Comparison of ENCODE assay signal across 34 mouse cellular contexts in the genomic region with DNA sequence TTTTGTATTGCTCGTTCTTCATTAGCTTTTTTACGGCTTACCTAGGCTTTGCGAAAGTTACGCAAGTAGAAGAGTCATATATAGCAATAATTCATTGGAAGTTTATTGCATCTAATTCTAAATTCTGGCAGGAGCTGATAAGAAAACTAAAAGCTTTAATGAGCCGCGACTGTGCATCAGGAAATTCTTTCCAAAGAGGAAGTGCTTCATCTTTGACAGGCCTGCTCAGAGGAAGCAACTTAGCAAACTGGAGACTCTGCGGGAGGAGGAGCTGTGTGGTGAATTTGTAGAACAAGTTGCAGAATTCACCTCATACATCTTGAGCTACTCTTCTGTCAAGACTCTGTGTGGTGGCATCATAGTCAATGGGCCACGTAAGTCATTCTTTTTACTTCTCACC. TPM values are rescaled to one million over a fixed set of nuclear protein-coding genes. Genes with fewer than 3 reads are reported as not detected.
A peak's percentile ranks its signal among the peaks of the same experiment; 100 is the strongest.
DNase-seq lines count a peak whose midpoint lies in the region; ATAC-seq and TF ChIP-seq lines count a peak whose summit lies in the region.
"Had no signal": no experiment of that assay in that cellular context is flagged by ENCODE, and none has a peak within 500 bp of the region (broad histone marks: within the 10 kb centered on the region; RNA-seq: fewer than 3 reads in every experiment).

No protein-coding gene starts in this region.

- H3K9ac ChIP-seq in intestine, postnatal 0 days (ENCODE audit: low read depth, low read length), result no peak overlapping the region
- H3K9ac ChIP-seq: embryonic facial prominence, embryonic 13.5 days; forebrain, embryonic 15.5 days; heart, embryonic 13.5 days; hindbrain, embryonic 12.5 days; liver, embryonic 14.5 days; lung, embryonic 15.5 days; midbrain, embryonic 15.5 days; stomach, embryonic 15.5 days had no signal

- TF ChIP-seq CTCF in G1E (IDR thresholded peaks at IDR 0.05; ENCODE audit: low read depth, low read length), result no peak
- no peak for TF ChIP-seq CTCF in intestine, postnatal 0 days (IDR thresholded peaks at IDR 0.05; ENCODE audit: low read depth)

- H3K27me3 ChIP-seq in G1E (ENCODE audit: insufficient read depth, low read length), result no peaks in the 10 kb centered on the region; the same call in 1 of the 2 replicates
- no peaks in the 10 kb centered on the region for H3K27me3 ChIP-seq in intestine, postnatal 0 days (replicated peaks; ENCODE audit: control insufficient read depth, insufficient read depth, low read length)
- H3K27me3 ChIP-seq: CH12.LX; embryonic facial prominence, embryonic 13.5 days; forebrain, embryonic 15.5 days; heart, embryonic 13.5 days; hindbrain, embryonic 12.5 days; lung, embryonic 15.5 days; midbrain, embryonic 15.5 days; stomach, embryonic 15.5 days had no signal

- no peak overlapping the region for H3K4me3 ChIP-seq in G1E (ENCODE audit: low read depth, low read length)
- H3K4me3 ChIP-seq in intestine, postnatal 0 days (ENCODE audit: low read depth, low read length), result no peak overlapping the region
- H3K4me3 ChIP-seq: embryonic facial prominence, embryonic 13.5 days; forebrain, embryonic 10.5 days; forebrain, embryonic 15.5 days; gastrocnemius, adult 2 months; heart, embryonic 13.5 days; hindbrain, embryonic 12.5 days; lung, embryonic 15.5 days; midbrain, embryonic 15.5 days; stomach, embryonic 15.5 days had no signal

- no peak overlapping the region for H3K4me2 ChIP-seq in intestine, postnatal 0 days (replicated peaks; ENCODE audit: low read depth)
- H3K4me2 ChIP-seq: embryonic facial prominence, embryonic 13.5 days; forebrain, embryonic 15.5 days; heart, embryonic 13.5 days; hindbrain, embryonic 12.5 days; lung, embryonic 15.5 days; midbrain, embryonic 15.5 days; stomach, embryonic 15.5 days had no signal

- no peaks in the 10 kb centered on the region for H3K9me3 ChIP-seq in G1E (replicated peaks)
- no peaks in the 10 kb centered on the region for H3K9me3 ChIP-seq in intestine, postnatal 0 days (ENCODE audit: control insufficient read depth)
- H3K9me3 ChIP-seq: embryonic facial prominence, embryonic 13.5 days; forebrain, embryonic 10.5 days; forebrain, embryonic 15.5 days; heart, embryonic 13.5 days; hindbrain, embryonic 12.5 days; lung, embryonic 15.5 days; midbrain, embryonic 15.5 days; stomach, embryonic 15.5 days had no signal

- intact Hi-C loops in heart, postnatal 10 days (cut with DNase I), result no loop called here

- no peaks in the 10 kb centered on the region for H3K36me3 ChIP-seq in G1E (replicated peaks)
- no peaks in the 10 kb centered on the region; the same call in 1 of the 2 replicates for H3K36me3 ChIP-seq in intestine, postnatal 0 days (ENCODE audit: control insufficient read depth, insufficient read depth)
- H3K36me3 ChIP-seq: embryonic facial prominence, embryonic 13.5 days; forebrain, embryonic 10.5 days; forebrain, embryonic 15.5 days; heart, embryonic 13.5 days; hindbrain, embryonic 12.5 days; lung, embryonic 15.5 days; midbrain, embryonic 15.5 days; stomach, embryonic 15.5 days had no signal

- peak; percentile 40 for ATAC-seq in G1E (ENCODE audit: extremely low read depth, insufficient number of reproducible peaks, low FRiP score, poor library complexity, severe bottlenecking)
- peak; percentile 93 for ATAC-seq in common myeloid progenitor, adult 5-6 weeks (replicated peaks; ENCODE audit: low read depth, poor library complexity, severe bottlenecking)
- peak; percentile 69 for ATAC-seq in intestine, postnatal 0 days
- no peak for ATAC-seq in monocyte, adult 5-6 weeks (replicated peaks; ENCODE audit: insufficient number of reproducible peaks, low FRiP score, low TSS enrichment, poor library complexity, severe bottlenecking)
- ATAC-seq: forebrain, embryonic 15.5 days; hindbrain, postnatal 0 days; midbrain, embryonic 15.5 days had no signal

- H3K27ac ChIP-seq in intestine, postnatal 0 days (ENCODE audit: low read depth, low read length), result no peak overlapping the region
- H3K27ac ChIP-seq: embryonic facial prominence, embryonic 13.5 days; forebrain, embryonic 10.5 days; forebrain, embryonic 15.5 days; gastrocnemius, adult 2 months; heart, embryonic 13.5 days; hindbrain, embryonic 12.5 days; hindbrain, postnatal 0 days; liver, embryonic 14.5 days; lung, embryonic 15.5 days; midbrain, embryonic 15.5 days; stomach, embryonic 15.5 days had no signal

- H3K4me1 ChIP-seq in G1E (ENCODE audit: insufficient read depth, low read depth, low read length), result no peaks in the 10 kb centered on the region
- H3K4me1 ChIP-seq in intestine, postnatal 0 days (replicated peaks; ENCODE audit: control insufficient read depth, insufficient read depth, low read length), result no peaks in the 10 kb centered on the region
- H3K4me1 ChIP-seq: embryonic facial prominence, embryonic 13.5 days; forebrain, embryonic 10.5 days; forebrain, embryonic 15.5 days; hindbrain, embryonic 12.5 days; lung, embryonic 15.5 days; midbrain, embryonic 15.5 days; stomach, embryonic 15.5 days had no signal

- 31% methylated on average over 8 of the region's 8 CpGs for WGBS in intestine, postnatal 0 days

- peak; percentile 27 for DNase-seq in kidney, postnatal 10 days
- no peak for DNase-seq in kidney, adult 11 months
- DNase-seq in G1E (ENCODE audit: low spot score), result no peak
- DNase-seq in heart, postnatal 10 days, result no peak
- DNase-seq: adrenal gland, postnatal 14 days; B cell, adult 2 months; cerebellum, adult 11 months; cerebellum, adult 9-10 months; cerebellum, postnatal 36 days; embryo, embryonic 11 days; gastrocnemius, adult 2 months; layer of hippocampus, adult 9-11 months; liver; lung, postnatal 4 days; right cerebral cortex, postnatal 25 days; thymus, postnatal 25 days had no signal

RNA-seq across cellular contexts. Expression of gene Gbp2, which starts 10.0 kb away (rescaled TPM):
- total RNA-seq in G1E (2014; fragmentation: Nextera tagmentation), result 0.29 and 0.30 TPM in 2 replicates
- 0.46 and 0.87 TPM in 2 replicates for total RNA-seq in G1E (2017)
- not detected in 2 replicates for polyA plus RNA-seq in G1E (2012)
- total RNA-seq in common myeloid progenitor, adult 5-6 weeks (2017), result 16.2 and 19.8 TPM in 2 replicates
- polyA plus RNA-seq in intestine, postnatal 0 days (2015; fragmentation: Nextera tagmentation; extraction: Ambion mirVana), result 4.4 and 5.0 TPM in 2 replicates
- total RNA-seq in heart, postnatal 10 days (2021), result 1 to 10 TPM; 7.3 to 9.5 TPM
- total RNA-seq in monocyte, adult 5-6 weeks (2017), result 46.6 to 64.4 TPM (median 57.1 TPM) in 3 replicates
- polyA plus RNA-seq: forebrain, embryonic 10.5 days had no signal

RNA-seq across cellular contexts. Expression of gene Gbp2b, which starts 35.7 kb away (rescaled TPM):
- total RNA-seq in G1E (2014; fragmentation: Nextera tagmentation) (0.44 TPM in 1 of 2 replicates, not detected in the other), G1E (2017) (0.41 and 0.44 TPM in 2 replicates)
- not detected in 2 replicates for polyA plus RNA-seq in G1E (2012)
- not detected in 2 replicates for total RNA-seq in common myeloid progenitor, adult 5-6 weeks (2017)
- polyA plus RNA-seq in intestine, postnatal 0 days (2015; fragmentation: Nextera tagmentation; extraction: Ambion mirVana), result 0.93 and 1.0 TPM in 2 replicates
- under 1 TPM; 0.12 TPM for total RNA-seq in heart, postnatal 10 days (2021)
- 0.29 to 0.64 TPM in 2 of 3 replicates, not detected in the other for total RNA-seq in monocyte, adult 5-6 weeks (2017)
- total RNA-seq: left cerebral cortex, postnatal 14 days; neutrophil, adult 5-6 weeks had no signal
- polyA plus RNA-seq: embryonic facial prominence, embryonic 13.5 days; forebrain, embryonic 10.5 days; forebrain, embryonic 15.5 days; heart, embryonic 13.5 days; hindbrain, embryonic 12.5 days; limb, embryonic 11.5 days; lung, embryonic 15.5 days; midbrain, embryonic 15.5 days; neural tube, embryonic 11.5 days had no signal
